Mouse (Mus musculus) kidney, embryonic 16.5 days (tissue): ENCODE data around the gene Vmn1r220. TPM values are rescaled to one million over a fixed set of nuclear protein-coding genes. Genes with fewer than 3 reads are reported as not detected.
"Not testable (repeated sequence)": the region's sequence is repeated elsewhere in the genome, so short reads cannot be mapped to it uniquely, and the experiment has no call there.

ENCODE experiments used
- ATAC-seq: fragments of 200-750 bp; cut with Nextera tagmentation; 2 replicates; pipeline ENCODE4 v1.8.0; 2017; ENCODE audit warnings: moderate TSS enrichment; ENCODE audit not compliant: low FRiP score, low TSS enrichment
- H3K27ac ChIP-seq: fragments of 300-500 bp; sonication (generic); 2 replicates; pipeline ENCODE4 v1.5.1; 2014; ENCODE audit warnings: low read length
- H3K27me3 ChIP-seq: fragments of 300-500 bp; sonication (generic); 2 replicates; pipeline ENCODE4 v1.6.1; 2014; ENCODE audit warnings: low read length, control low read depth, mixed read lengths; ENCODE audit not compliant: insufficient read depth
- H3K36me3 ChIP-seq: fragments of 300-500 bp; sonication (generic); 2 replicates; pipeline ENCODE4 v1.6.1; 2014; ENCODE audit warnings: low read length, control low read depth, mixed read lengths; ENCODE audit not compliant: insufficient read depth
- H3K4me1 ChIP-seq: fragments of 300-500 bp; sonication (generic); 2 replicates; pipeline ENCODE4 v1.6.1; 2014; ENCODE audit warnings: low read length, control low read depth, mixed read lengths; ENCODE audit not compliant: insufficient read depth
- H3K4me2 ChIP-seq: fragments of 300-500 bp; sonication (generic); replicated peaks from 2 replicates; pipeline ENCODE4 v1.6.1; 2014; ENCODE audit warnings: low read depth, low read length
- H3K4me3 ChIP-seq: fragments of 300-500 bp; sonication (generic); 2 replicates; pipeline ENCODE4 v1.5.1; 2014; ENCODE audit warnings: mild to moderate bottlenecking, low read length
- H3K9ac ChIP-seq: fragments of 300-500 bp; sonication (generic); replicated peaks from 2 replicates; pipeline ENCODE4 v1.6.1; 2014; ENCODE audit warnings: low read length
- H3K9me3 ChIP-seq: fragments of 300-500 bp; sonication (generic); 2 replicates; pipeline ENCODE4 v1.6.1; 2016; ENCODE audit warnings: low read length, control low read depth
- WGBS: fragments of 180-500 bp; shearing (Covaris S2); extraction: QIAGEN DNeasy Blood & Tissue Kit; methylation state at CpG from one replicate; pipeline ENCODE4 v1.1.7; 2014; 5-methylcytosine and 5-hydroxymethylcytosine counted together
- polyA plus RNA-seq: library from polyadenylated mRNA; unstranded; fragments of >200 nt; fragmentation: Nextera tagmentation; extraction: Ambion mirVana; gene quantifications from 2 replicates; pipeline ENCODE4 v1.2.1, GENCODE M21; 2015

The Vmn1r220 gene
- polyA plus RNA-seq = not detected in 2 replicates

- H3K9me3 ChIP-seq = no peaks in the 10 kb centered on the region
- no peaks in the 10 kb centered on the region for H3K27me3 ChIP-seq
- no peak within 1 kb of the TSS for H3K4me2 ChIP-seq
- no peaks in the 10 kb centered on the region for H3K4me1 ChIP-seq
- H3K27ac ChIP-seq = no peak within 1 kb of the TSS
- no peak for ATAC-seq
- H3K9ac ChIP-seq = no peak within 1 kb of the TSS
- 88% methylated on average over 2 of the region's 2 CpGs for WGBS
- no peaks in the 10 kb centered on the region for H3K36me3 ChIP-seq
- no peak within 1 kb of the TSS for H3K4me3 ChIP-seq
These were observed at the start of gene Vmn1r220 for GRCm38 (mm10) chr13:23187875-23188274. Gene Vmn1r220 (minus strand): TSS chr13:23187975.

GRCm38 (mm10) chr13:23235847-23236246 is 48.1 kb upstream of the Vmn1r220 start, which contains the start of gene Vmn1r222:
Gene Vmn1r222 (minus strand): TSS chr13:23235947.
- not testable (repeated sequence) for ATAC-seq, H3K36me3 ChIP-seq, H3K4me1 ChIP-seq, H3K4me2 ChIP-seq, H3K27me3 ChIP-seq, H3K9me3 ChIP-seq, H3K4me3 ChIP-seq, H3K9ac ChIP-seq, H3K27ac ChIP-seq

- not testable (repeated sequence) for H3K36me3 ChIP-seq, H3K9ac ChIP-seq, H3K9me3 ChIP-seq, H3K27me3 ChIP-seq, ATAC-seq, H3K4me2 ChIP-seq, H3K27ac ChIP-seq, H3K4me3 ChIP-seq, H3K4me1 ChIP-seq
- 71% methylated on average over 2 of the region's 2 CpGs for WGBS
These were observed 26.1 kb upstream of the Vmn1r220 start, which contains the start of gene Vmn1r221 for GRCm38 (mm10) chr13:23213827-23214226. Gene Vmn1r221 (plus strand): TSS chr13:23214127.

- H3K9me3 ChIP-seq, H3K27me3 ChIP-seq, H3K9ac ChIP-seq, H3K4me3 ChIP-seq, H3K27ac ChIP-seq, H3K4me2 ChIP-seq, ATAC-seq, H3K36me3 ChIP-seq, H3K4me1 ChIP-seq: not testable (repeated sequence)
- 86% methylated on average over 1 of the region's 1 CpGs for WGBS
These were observed 16.1 kb upstream of the Vmn1r220 start for GRCm38 (mm10) chr13:23203885-23204284.

- not testable (repeated sequence) for H3K4me1 ChIP-seq, H3K9me3 ChIP-seq, H3K4me2 ChIP-seq, H3K9ac ChIP-seq, H3K36me3 ChIP-seq, H3K27me3 ChIP-seq, H3K27ac ChIP-seq, H3K4me3 ChIP-seq, ATAC-seq
- 82% methylated on average over 4 of the region's 4 CpGs for WGBS
These were observed 21.3 kb downstream of the Vmn1r220 start for GRCm38 (mm10) chr13:23166471-23166870.

- 79% methylated on average over 4 of the region's 4 CpGs for WGBS
- H3K27ac ChIP-seq = no peak within 1 kb of the TSS
- H3K27me3 ChIP-seq = no peaks in the 10 kb centered on the region
- no peak for ATAC-seq
- no peak within 1 kb of the TSS for H3K4me3 ChIP-seq
- H3K9ac ChIP-seq = no peak within 1 kb of the TSS
- H3K4me1 ChIP-seq = no peaks in the 10 kb centered on the region
- H3K4me2 ChIP-seq = no peak within 1 kb of the TSS
- no peaks in the 10 kb centered on the region for H3K36me3 ChIP-seq
- no peaks in the 10 kb centered on the region for H3K9me3 ChIP-seq
These were observed 28.8 kb downstream of the Vmn1r220 start, which contains the start of gene Vmn1r219 for GRCm38 (mm10) chr13:23159012-23159411. Gene Vmn1r219 (plus strand): TSS chr13:23159312.

GRCm38 (mm10) chr13:23157848-23158247 is 29.9 kb downstream of the Vmn1r220 start:
- 86% methylated on average over 3 of the region's 3 CpGs for WGBS
- H3K4me2 ChIP-seq = no peak overlapping the region
- H3K4me1 ChIP-seq = no peaks in the 10 kb centered on the region
- no peak overlapping the region for H3K9ac ChIP-seq
- no peak overlapping the region for H3K27ac ChIP-seq
- H3K27me3 ChIP-seq = no peaks in the 10 kb centered on the region
- ATAC-seq = no peak
- H3K9me3 ChIP-seq = no peaks in the 10 kb centered on the region
- H3K36me3 ChIP-seq = no peaks in the 10 kb centered on the region
- H3K4me3 ChIP-seq = no peak overlapping the region

- 84% methylated on average over 2 of the region's 2 CpGs for WGBS
- Histone ChIP-seq H3K4me3 (no peak overlapping the region), H3K9ac (no peak overlapping the region), H3K36me3 (no peaks in the 10 kb centered on the region), H3K9me3 (no peaks in the 10 kb centered on the region), H3K4me1 (no peaks in the 10 kb centered on the region), H3K4me2 (no peak overlapping the region), H3K27me3 (no peaks in the 10 kb centered on the region), H3K27ac (no peak overlapping the region)
- ATAC-seq = no peak
These were observed 48.9 kb downstream of the Vmn1r220 start for GRCm38 (mm10) chr13:23138880-23139279.

GRCm38 (mm10) chr13:23133501-23133900 is 54.3 kb downstream of the Vmn1r220 start:
- WGBS = 35% methylated on average over 1 of the region's 1 CpGs
- H3K4me3 ChIP-seq = no peak overlapping the region
- no peaks in the 10 kb centered on the region for H3K9me3 ChIP-seq
- H3K27ac ChIP-seq = no peak overlapping the region
- no peaks in the 10 kb centered on the region for H3K27me3 ChIP-seq
- H3K36me3 ChIP-seq = no peaks in the 10 kb centered on the region
- H3K4me1 ChIP-seq = no peaks in the 10 kb centered on the region
- no peak overlapping the region for H3K9ac ChIP-seq
- no peak for ATAC-seq
- H3K4me2 ChIP-seq = no peak overlapping the region

GRCm38 (mm10) chr13:23133099-23133498 is 54.7 kb downstream of the Vmn1r220 start, which contains the start of gene Vmn1r218:
Gene Vmn1r218 (plus strand): TSS chr13:23133155.
- Histone ChIP-seq H3K4me1 (no peaks in the 10 kb centered on the region), H3K4me2 (no peak within 1 kb of the TSS), H3K9me3 (no peaks in the 10 kb centered on the region), H3K27ac (no peak within 1 kb of the TSS), H3K27me3 (no peaks in the 10 kb centered on the region), H3K36me3 (no peaks in the 10 kb centered on the region), H3K4me3 (no peak within 1 kb of the TSS), H3K9ac (no peak within 1 kb of the TSS)
- 66% methylated on average over 3 of the region's 3 CpGs for WGBS
- no peak for ATAC-seq
